Mouse (Mus musculus): ENCODE measurements around the gene Nxph4. TPM values are rescaled to one million over a fixed set of nuclear protein-coding genes. Genes with fewer than 3 reads are reported as not detected.

Nxph4 gene
- total RNA-seq (2023): not detected

DNA sequence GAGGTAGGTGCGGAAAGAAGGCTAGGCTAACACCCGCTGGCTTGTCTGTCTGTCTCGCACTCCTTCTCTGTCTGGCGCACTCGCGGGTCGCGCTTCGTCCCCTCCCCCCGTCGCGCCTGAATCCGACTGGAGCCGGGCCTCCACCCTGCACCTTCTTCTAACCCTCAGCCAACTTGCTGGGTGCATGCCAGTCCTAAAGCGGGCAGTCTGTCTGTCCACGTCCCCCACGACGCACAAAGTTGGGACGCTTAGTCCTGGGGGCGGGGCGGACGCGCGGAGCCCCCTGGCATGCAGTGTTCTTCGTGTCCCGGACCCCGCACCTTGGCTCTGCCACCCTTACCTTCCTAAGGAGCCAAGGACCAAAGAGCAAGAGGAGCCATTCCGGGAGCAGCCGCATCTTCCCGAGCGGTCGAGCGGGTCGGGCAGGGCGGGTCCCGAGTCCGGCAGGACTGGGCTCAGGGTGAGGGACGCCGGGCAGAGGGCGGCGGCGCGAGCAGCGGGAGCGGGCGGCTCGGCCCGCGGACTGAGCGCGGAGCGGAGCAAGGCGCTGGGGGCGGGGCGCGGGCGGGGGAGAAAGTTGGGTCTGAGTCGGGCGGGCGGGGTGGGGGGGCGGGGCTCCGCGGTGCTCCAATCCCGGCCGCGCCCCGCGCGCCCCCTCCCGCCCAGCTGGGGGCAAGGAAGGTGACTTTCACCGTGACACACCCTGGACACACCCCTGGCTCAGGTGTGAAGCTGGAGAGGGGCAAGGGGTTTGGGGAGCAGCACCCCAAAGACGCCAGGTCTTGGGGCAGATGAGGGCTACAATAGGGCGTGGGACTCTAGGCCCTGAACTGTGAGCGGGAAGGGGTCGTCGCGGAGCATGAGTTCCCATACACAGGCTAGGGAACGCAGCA, at the start of gene Nxph4:
Gene Nxph4, minus strand, starts transcription at position 524 of the 893 bp plus-strand sequence.

DNA sequence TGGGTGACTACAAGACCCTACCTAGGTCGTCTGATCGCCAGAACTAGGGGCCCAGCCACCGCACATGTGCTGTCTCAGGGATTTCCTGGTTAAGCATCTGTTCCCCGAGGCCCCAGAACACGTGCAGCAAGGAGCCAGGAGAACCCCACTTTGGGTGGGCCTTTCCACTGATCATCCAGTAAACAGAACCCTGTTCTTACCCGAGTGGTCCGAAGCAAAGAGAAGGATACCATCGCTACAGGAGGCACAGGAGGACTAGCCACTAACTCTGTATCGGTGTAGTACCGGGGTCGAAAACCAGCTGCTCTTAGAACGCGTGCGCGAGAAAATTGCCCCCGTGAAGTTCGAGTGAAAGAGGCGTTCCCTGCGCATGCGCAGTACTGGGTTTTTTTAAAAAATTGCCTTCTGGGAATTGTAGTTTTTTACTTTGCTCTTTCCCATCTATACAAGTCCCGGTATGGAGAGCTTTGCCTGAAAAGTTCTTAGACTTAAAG, 12.2 kb downstream of the Nxph4 start, which contains the start of gene Shmt2:
Gene Shmt2, minus strand, starts transcription at position 357 of the 494 bp plus-strand sequence.

DNA sequence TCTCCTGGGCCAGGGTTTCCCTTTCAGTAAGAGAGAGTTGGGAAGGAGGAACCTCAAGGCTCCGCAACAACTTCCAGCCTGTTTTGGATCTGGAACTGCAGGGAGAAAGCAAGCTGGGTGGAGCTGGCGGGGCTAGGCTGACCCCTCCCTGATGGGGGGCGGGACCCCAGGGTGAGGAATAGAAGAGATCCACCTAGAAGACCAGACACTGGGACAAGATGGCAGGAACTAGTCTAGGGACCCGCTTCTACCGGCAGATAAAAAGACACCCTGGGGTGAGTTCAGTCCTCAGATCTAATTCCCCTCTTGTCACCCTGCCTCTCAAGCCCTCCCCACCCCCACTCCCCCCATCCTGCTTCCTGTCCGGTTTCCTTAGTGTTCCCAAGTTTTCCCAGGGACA, 19.6 kb downstream of the Nxph4 start, which contains the start of gene Ndufa4l2:
Gene Ndufa4l2, plus strand, starts transcription at position 204 of the 400 bp plus-strand sequence.

DNA sequence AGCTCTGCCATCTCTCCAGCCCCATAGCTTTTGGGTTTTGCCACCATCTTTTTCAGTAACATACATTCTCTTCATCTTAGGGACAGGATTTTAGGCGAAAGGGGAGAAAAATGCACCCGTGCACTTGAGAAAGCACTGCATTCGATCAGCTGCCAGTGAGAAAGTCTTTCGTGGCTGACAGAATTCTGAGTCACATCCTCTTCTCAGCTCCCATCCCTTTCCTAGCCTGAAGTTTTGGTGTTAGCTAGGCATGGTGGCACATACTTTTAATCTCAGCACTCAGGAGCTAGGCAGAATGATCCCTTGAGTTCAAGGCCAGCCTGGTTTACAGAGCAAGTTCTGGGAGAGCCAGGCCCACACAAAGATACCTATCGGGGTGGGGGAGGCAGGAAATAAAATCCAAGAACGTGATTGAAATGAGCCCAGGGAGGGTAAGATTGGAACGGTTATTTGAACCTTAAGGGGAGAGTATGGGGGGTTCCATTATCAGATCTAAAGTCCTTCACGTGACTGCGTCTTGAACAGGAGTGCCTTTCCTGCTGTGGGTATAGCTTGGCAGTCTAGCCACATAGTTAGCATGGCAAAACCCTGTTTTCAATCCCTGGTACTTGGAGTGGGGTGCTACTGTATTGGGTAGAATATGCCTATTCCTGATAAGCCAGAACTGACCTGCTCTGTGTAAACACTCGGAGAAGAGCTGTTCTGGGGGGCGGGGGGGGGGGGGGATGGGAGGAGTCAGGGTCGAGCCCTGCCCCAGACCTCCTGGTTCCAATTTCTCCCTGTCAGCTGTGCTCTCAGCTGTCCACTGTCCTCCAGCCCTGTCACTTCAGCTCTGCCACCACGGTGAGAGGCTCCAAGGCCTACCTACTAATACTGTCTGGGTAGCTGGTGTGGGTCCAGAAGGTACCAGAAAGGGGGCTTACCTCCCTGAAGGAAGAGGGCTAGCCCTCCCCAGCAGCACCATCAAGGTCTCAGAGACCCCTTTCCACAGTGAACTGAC, 33.2 kb downstream of the Nxph4 start, which contains the start of gene Stac3:
Gene Stac3, plus strand, starts transcription at position 793 of the 1,000 bp plus-strand sequence.

Other genes with a start within 250 kb of the Nxph4 start
- 93.2 TPM for gene Mbd6, start 245.5 kb downstream of the Nxph4 start, total RNA-seq (2023)
- 44.1 TPM for gene Mars, start 222.8 kb downstream of the Nxph4 start, total RNA-seq (2023)
- gene Arhgap9, start 212.6 kb downstream of the Nxph4 start, total RNA-seq (2023): 328 TPM
- gene Gli1, start 192.6 kb downstream of the Nxph4 start, total RNA-seq (2023): not detected
- gene Inhbe, start 180.1 kb downstream of the Nxph4 start, total RNA-seq (2023): not detected
- gene Inhbc, start 164.1 kb downstream of the Nxph4 start, total RNA-seq (2023): not detected
- gene R3hdm2, start 154.2 kb downstream of the Nxph4 start, total RNA-seq (2023): 83.0 TPM
- 6.2 TPM for gene Stac3, start 32.9 kb downstream of the Nxph4 start, total RNA-seq (2023)
- not detected for gene Ndufa4l2, start 19.6 kb downstream of the Nxph4 start, total RNA-seq (2023)
- gene Shmt2, start 12.1 kb downstream of the Nxph4 start, total RNA-seq (2023): 117 TPM
- gene Lrp1, start 86.6 kb upstream of the Nxph4 start, total RNA-seq (2023): 3.0 TPM
- gene Stat6, start 108.4 kb upstream of the Nxph4 start, total RNA-seq (2023): 202 TPM
- 7.8 TPM for gene Nemp1, start 132.3 kb upstream of the Nxph4 start, total RNA-seq (2023)
- 42.3 TPM for gene Nab2, start 134.0 kb upstream of the Nxph4 start, total RNA-seq (2023)
- 0.43 TPM for gene Myo1a, start 170.6 kb upstream of the Nxph4 start, total RNA-seq (2023)
- gene Tac2, start 189.9 kb upstream of the Nxph4 start, total RNA-seq (2023): not detected
- gene Zbtb39, start 205.0 kb upstream of the Nxph4 start, total RNA-seq (2023): 11.4 TPM
- not detected for gene Gpr182, start 217.2 kb upstream of the Nxph4 start, total RNA-seq (2023)
- gene Rdh1, start 225.2 kb upstream of the Nxph4 start, total RNA-seq (2023): 0.40 TPM
- gene Rdh16f1, start 225.2 kb upstream of the Nxph4 start, total RNA-seq (2023): 0.49 TPM
- not detected for gene Rdh9, start 241.8 kb upstream of the Nxph4 start, total RNA-seq (2023)